Mouse (Mus musculus) cerebellum, postnatal 25 days (tissue): ENCODE data around the gene Comt.

Experiments used
- DNase-seq, 2 experiments: peaks; one replicate each; pipeline ENCODE4 v3.0.0; 2021; ENCODE audit warnings: mixed read lengths in 2 of 2

Gene Comt

DNA sequence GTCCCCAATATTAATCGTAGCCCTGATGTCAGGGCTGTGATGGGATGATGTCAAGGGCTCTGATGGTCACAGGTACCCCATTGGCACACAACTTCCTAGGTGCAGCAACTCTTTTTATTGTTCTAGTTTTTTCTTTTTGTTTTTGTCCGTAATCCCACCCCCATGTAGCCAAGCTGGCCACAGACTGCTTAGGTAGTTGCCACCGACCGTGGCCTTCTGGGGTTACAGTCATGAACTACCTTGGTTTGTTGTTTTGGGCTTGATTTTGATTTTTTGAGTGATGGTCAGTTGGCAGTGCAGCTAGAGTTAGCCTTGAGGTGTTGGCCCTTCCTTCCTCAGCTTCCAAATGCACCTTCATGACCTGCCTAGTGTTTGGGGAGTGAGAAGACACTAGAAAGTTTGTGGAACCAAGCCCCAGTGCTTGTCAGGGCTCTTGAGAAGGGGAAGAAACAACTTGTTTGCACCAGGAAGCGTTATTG, at the start of gene Comt:
Gene Comt (minus strand): TSS at position 51 of the 479 bp plus-strand sequence.
- no peak for DNase-seq

DNA sequence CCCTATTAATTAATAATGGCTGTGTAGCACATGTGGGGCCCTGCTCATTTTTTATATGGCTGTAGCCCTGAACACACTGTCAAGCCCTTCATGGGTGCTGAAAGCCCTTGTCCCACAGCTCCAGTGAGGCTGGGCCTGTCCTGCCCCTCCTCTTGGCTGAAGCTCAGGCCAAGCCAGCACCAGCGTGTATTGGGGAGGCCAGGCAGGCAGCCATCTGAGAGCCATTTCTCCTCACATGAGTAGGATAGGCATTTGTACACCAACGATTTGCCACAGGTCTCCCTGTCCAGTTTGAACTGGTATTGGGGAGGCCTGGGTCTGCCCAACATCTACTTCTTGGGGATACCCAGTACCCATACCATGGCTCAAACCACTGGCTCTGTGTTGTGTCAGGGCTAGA, 47.4 kb upstream of the Comt start:
- no peak for DNase-seq

DNA sequence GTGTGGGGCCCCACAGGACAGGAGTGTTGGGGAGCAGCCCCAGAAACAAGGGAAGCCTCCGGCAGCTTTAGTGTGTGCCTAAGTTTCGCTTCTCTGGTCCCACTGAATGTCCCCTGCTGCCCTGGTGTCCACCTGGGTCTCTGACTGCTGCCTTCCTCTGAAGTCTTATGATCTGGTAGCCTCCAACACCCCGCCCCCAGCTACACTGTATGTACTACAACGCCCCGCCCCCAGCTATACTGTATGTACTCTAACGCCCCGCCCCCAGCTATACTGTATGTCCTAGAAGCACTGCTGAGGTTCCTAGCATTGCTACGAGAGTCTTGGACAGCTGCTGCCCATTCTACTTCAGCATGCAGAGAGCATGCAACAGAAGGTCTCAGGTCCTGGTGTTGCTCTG, 46.3 kb upstream of the Comt start:
- no peak for DNase-seq

DNA sequence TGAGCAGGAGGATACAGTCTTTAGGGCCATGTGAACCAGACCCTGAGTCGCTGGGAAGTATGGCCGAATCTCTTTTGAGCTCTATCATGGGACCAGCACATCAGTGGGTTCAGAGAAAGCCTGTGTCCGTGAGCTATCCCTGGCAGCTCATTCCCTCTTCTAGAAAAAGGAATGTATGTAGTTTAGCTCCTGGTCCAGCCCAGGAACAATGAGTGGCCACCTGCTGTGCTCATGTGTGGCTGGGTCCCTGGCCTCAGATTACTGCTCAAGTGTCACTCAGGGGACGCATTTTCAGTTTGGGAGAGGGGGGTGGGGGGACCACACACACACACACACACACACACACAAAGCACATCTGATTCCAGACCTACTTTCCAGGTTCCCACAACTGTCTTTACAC, 45.8 kb upstream of the Comt start:
- DNase-seq = no peak

DNA sequence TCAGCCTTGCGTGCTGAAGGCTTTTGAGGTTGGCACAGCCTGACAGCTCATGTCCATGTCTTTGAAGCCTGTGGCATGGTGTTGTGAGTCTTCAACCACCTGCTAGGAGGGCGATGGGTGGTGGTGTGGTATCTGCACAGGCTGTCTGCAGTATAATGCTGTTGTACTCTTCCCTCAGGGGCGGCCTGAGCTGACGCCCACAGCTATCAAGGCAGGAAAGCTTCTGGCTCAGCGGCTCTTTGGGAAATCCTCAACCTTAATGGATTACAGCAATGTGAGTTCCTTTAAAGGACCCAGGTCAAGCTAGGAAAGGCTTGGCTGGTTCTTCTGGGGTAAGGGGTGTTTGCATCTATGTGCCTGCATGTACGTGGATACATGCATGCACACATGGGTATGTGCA, 45.3 kb upstream of the Comt start:
- DNase-seq = no peak

DNA sequence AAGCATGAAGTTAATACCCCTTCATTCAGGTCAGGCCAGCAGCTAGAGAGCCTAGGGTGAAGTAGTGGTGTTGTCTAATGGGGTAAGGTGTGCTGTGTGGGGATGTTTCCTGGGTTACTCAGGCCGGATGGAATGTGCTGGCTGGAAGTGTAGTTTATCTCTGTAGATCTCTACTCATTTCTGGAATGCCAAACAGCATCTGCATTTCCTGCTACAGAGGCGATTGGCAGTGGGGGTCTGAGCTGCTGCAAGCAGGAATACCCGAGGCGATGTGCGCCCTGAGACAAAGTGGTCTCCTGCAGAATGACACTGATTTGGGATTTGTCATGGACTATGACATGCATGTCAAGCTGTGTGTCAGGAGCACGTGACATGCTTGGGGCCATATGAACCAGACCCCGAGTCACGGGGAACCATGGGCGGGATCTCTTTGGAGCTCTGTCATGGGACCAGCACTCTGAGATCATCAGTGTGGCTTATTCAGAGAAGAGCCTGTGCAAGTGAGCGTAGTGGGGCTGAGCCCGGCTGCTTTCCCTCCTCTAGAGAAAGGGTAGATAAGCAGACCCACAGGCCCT, 44.8 kb upstream of the Comt start:
- DNase-seq = no peak

DNA sequence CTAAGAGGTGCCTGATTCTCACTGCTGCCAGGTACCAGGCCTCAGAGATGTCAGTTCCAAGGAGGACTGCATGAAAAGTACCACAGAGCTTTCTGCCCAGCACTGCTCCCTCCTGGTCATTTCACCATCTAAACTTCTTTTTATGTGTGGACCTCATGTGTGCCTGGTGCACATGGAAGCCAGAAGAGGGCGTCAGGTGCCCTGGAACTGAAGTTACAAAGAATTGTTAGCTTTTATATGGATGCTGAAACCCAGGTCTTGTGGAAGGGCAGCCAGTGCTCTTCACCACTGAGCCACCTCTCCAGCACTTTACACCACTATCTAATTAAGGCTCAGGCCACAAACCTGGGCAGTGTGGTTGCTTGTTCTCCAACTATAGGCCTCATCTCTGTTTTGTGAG, 44.2 kb upstream of the Comt start:
- no peak for DNase-seq

DNA sequence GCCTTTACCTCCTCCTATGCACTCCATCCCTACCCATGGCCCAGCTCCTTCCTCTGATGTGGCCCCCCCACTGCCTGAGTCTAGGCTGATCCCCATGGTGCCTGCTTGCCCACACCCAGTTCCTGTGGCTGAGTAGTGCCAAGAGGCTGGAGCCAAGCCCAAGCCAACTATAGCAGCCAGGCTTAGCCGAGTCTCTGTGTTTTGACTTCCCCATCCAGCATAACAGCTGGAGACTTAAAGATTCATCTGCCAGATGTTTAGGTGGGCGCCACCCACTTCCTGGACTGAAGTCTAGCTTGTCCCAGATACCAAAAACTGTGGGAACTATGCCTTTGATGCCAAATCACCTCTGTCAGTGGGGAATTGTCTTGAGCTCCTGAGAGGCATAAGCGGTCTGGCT, 37.6 kb upstream of the Comt start:
- no peak for DNase-seq

DNA sequence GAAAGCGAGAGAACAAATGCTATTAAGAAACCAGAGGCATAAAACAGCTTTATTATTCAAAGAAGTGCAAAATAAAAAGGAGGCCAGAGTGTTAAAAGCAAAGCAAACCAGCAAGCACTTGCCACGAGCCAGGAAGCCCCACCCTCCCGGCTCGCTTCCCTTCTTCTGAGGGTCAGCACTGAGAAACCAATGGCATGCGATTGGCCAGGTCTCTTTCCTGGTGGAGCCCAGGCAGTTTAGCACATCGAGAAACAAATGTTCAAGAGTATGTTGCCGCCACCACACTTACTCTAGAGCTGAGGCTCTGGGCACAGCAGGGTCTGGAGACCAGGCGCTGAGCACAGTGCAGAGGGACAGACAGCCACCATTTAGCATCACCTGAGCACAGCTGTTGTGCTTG, 35.9 kb upstream of the Comt start:
- DNase-seq = no peak

DNA sequence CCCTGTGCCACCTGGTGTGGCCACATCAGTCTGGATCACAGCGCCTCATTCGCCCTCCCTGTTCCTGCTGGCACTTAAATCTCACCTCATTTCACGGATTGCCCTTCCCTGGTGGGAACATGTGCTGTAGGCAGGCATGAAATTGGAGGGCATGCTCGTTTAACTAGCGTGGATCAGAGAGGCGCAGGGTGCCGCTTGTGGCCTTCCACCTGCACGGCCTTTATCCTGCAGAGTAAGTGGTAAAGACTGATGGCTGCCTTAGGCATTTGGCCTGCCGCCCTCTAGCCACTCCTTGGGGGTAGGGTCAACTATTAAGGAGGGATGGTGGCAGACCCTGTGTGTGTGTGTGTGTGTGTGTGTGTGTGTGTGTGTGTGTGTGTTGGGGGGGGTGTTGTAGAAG, 35.4 kb upstream of the Comt start:
- DNase-seq = no peak

DNA sequence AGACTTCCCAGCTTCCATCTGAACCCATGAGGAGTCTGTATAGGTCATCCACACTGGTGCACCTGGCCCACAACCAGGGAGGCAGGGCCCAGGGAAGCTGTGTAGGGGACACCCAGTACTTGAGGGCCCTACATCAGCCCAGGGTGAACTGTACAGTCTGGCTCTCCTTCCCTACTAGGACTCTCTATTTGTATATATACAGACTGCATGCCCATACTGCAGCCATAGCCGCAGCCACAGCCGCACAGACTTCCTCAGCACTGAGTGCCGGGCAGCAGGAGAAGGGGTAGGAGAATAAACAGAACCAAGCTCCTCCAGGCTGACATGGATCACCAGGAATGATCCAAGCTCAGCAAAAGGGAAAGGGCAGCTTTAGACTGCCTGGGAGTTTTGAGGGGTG, 34.2 kb upstream of the Comt start:
- DNase-seq = no peak

DNA sequence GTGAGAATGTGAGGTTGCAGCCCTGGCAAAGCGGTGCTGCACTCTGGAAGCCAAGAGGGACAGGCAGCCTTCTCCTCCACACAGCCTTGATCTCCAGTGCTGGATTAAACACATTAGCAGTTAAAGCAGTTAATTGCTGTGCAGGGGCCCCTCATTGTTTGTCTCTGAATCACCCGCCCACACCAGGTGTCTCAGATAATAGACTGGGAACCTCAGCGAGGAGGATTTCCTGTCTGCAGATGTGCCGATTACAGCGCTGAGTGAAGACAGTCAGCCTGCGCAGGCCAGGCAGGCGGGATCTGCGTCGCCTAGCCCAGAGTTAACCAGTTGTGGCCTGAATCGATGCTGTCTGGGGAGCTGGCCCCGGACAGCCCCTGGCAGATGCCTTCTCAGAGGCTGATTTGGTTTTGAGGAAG, 33.3 kb upstream of the Comt start:
- DNase-seq = no peak

DNA sequence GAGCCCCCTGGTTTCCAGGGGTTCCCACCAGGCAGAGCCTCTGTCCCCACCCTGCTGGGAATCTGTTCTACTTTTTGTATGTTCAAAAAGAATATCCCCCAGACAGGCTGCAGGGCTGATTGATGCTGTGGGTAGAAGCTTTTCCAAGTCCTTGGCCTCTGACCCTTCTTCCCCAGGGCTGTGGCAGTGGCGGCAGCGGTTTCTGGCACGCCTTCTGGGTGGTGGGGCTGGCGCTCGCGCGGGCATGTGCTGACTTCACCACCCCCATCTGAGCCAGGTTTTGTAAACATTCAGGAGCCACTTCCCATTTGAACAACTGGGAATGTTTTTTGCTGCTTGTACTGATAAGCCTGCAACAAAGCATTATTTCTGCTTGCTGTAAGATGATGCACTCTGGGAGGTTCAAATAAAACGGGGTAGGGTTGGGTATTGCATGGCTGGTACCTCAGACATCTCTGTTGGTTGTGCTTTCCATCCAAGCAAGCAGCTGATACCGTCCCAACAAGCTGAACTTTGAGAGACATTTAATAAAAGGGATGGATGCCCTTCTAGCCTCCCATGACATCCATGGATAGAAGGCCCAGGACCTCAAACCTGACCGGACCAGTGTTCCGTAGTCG, 32.8 kb upstream of the Comt start:
- no peak for DNase-seq

DNA sequence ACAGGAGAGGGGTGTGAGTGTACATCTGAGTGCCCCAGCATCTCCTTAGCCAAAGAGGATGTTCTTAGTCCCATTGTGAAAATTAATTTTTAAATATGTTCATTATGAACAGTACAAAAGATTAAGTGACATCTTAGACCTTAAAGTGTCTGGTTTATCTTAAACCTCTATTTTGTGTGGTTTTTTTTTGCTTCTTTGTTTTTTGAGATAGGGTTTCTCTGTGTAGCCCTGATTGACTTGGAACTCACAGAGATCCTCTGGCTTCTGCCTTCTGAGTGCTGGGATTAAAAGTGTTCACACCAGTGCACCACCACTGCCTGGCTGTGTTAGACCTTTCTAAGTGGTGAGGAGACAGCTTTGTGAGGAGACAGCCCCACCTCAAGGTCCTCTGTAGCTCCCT, 32.0 kb upstream of the Comt start:
- DNase-seq = no peak

DNA sequence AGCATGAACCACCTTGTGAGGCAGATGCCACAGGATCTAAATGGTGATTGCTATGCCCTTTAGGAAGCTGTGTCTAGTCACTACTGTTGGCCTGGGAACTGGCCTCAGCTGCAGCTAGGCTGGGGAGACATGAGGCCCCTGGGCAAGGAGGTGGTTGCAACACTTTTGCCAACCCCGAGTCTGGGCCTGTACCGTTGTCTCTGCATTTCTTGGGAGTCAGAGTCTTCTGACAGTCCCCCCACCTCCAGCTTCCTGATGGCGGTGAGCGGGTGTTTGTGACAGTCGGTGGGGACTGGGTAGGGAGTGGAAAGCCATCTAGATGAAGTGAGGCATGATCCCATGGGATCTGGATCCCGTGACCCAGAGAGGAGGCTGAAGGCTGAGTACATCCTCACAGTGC, 28.8 kb upstream of the Comt start:
- no peak for DNase-seq

DNA sequence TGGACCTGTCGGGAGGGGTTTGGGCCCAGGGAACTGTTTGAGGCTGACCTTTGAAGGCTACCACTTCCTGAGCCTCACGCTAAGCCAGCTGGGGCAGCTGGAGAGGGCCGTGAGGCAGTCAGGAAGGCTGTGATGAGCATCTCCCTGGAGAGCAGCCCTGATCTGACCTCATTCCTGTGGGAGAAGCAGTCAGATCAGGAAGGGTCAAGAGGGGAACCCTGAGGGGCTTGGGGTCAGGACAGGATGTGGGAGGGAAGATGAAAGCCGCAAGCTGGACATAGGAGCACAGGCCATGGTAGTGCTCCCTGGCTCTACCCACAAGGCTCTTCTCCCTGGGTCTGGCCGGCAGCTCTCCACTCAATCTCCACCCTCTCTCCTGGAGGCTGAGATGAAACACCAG, 27.2 kb upstream of the Comt start:
- no peak for DNase-seq

DNA sequence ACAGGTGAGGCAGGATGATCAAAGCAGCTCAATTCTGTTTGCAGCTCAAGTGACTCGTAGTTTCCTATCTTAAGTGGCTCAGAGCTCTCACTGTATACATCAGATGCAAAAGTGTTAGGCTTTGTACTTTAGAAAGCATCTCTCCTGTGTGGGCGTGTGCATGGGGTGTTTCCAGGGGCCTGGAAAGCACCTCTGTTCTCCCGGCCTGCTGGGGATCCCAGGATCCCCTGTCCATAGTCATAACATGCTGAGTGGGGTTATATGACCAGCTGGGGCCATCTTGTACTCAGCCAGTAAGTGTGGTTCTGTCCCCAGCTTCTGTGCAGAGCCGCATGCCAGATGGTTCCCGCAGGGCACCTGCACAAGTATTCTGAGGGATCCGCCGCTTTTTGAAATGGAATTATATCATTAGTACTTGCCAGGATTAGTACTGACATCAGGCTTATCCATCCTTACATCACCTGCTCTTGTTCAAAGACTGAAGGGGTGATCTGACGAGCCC, 25.8 kb upstream of the Comt start:
- peak; percentile 36 to 39 for DNase-seq

DNA sequence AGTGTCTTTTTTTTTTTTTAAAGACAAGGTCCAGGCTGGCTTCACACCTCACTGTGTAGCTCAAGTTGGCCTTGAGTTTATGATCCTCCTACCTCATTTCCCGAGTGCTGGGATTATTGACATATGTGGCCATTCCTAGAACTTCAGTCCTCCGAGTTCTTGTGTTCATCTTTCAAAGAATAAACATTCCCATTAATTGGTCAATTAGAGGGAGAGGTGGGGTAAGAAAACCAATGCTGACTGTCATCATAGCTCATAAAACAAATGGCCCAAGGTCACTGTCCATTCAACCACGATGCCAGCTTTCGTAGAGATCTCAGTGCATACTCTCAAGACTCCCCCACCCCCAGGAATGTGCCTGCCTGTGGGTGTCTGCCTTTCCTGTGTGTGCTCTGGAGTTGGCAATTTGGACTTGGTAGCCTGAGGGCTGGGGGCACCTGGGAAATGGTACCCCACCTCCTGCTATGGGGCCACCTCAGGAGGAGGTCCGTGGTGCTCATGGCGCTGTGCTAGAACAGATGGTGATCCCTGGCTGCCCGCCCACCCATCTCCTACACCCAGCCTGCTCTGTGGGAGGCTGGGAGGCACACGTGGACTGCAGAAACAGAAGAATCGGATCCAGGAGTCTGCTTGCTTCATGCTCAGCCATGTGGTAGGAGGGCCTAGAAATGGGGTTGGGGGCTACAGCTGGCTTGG, 25.0 kb upstream of the Comt start:
- DNase-seq = peak; percentile 73 to 81

DNA sequence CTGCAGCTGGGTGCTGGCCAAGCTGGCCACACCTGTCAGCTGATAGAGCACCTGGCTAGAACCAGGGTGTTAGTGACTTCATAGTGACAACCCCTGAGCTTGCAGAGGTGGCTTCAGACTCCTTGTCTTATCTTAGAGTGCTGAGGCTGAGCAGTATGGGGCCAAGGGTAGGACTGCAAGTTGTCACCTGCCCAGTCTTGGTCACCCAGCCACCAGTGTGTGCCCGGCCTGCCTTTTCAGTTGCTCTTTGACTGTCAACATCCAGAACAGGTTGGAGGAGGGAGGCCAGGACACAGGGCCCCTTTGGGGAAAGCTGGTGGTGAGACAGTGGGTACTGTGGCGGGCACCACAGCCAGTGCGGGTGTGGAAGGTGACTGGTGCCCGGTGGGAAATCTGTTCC, 22.4 kb upstream of the Comt start:
- DNase-seq = no peak

DNA sequence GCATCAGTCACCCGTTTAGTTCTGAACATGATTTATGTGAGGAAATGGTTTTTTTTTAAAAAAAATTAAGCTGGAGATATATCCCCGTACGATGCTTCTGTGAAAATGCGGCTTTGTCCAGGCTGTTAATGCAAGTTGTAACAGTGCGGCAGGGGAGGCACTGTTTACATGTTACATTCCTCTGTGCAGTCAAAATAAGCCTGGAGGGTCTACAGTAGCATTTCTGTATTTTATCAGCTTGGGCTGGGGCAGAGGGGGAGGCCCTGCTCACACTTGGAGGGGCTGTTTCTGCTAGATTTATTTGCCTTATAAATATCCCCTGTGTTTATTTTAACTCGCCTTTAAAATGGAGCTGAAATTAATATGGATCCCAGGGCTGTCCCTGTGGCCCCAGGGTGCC, 21.5 kb upstream of the Comt start:
- no peak for DNase-seq

DNA sequence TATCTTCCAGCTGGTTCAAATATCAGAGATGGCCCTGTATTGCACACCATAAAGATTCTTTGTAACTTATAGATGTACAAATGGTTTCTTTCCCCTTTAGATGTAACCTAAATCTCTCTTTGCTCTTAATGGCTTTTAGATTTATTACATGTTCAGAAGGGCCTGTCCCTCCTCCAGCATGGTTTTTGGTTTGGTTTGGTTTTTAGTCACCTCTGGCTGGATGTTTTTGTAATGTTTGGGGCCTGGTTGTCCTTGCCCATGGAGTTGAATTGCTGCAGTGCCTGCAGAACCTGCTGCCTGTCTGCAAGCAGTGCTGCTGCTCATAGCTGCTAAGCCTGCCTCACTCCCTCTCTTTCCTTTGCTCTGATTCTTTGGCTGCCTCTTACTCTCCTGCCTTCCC, 20.6 kb upstream of the Comt start:
- DNase-seq = no peak

DNA sequence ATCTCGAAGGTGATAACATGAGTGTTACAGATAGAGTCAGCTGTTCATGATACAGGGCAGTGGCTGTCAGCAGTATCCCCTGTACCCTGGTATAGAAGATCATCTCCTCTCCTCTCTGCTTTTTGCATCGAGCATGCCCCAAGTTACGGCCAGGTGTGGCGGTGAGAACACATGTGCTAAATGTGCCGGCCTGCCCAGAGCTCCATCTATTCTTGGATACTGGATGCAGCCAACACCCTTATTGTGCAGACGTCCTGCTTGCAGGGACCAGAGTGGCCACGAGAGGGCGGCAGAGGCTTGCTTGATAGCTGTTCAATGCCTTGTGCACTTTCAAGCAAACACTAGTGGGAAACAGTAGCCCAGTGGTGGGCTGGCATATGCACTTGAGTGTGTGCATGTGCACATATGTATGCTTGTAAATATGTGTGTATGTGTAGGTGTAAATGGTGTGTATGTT, 16.8 kb upstream of the Comt start:
- DNase-seq = peak; percentile 98 to 99

DNA sequence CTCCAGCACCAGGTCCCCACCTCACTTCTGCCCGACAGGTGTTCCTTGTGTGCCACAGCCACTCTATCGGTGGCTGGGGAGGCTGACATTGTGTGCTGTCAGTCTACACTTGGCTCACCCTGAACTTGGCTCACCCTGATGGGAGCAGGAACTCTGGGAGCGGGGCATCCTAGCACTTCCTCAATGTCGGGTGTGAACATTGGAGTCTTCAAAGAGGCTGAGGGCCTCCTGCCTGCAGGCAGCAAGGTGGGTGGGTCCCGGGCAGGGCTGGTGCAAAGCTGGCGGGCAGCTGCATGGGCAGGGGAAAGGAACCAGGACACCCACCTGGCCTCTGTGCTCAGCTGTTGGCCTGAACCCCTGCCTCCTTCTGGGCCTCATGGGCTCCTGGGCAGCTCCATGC, 9.5 kb upstream of the Comt start:
- no peak for DNase-seq

DNA sequence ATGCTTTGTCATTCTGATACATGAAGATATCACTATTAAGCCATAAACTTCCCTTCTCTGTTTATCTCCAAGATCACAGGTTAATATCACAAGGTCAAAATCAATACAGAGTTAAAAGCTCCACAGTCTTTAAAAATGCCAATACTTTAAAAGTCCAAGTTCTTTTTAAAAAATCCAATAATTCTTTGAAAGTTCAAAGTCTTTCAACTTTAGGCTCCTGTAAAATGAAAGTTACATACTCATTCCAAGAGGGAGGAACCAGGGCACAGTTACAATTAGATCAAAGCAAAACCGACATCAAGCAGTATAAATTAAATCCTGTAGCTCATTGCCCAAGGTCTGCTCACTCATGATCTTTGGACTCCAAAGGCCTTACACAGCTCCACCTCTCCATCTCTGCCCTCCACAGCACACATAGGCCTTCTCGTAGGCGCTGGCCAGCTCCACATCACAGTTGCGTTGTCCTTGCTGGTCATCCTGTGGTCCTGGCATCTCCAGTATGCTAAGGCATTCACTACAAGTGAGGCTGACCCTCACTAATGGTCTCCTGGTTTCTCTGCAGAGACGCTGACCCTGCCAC, 6.8 kb upstream of the Comt start:
- DNase-seq = no peak
